ENCODE assay signal across 1 mouse cellular context in the genomic region with DNA sequence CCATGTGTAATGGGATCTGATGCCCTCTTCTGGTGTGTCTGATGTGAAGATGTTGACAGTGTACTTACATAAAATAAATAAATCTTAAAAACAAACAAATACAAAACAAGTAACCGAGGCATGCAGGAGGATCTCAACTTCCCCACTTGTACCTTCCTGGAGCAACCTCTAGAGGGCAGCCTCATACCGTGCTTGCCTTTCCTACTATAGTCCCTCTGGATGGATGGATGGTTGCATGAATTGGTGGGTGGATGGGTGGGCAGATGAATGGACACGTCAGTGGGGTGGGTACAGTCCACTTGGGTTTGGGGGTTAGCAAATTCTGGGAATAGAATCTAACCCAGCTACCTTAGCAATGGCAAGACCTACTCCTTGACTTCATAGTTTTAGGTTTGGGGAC.
TF ChIP-seq lines count a peak whose summit lies in the region.

No protein-coding gene starts in this region.

TF ChIP-seq in MEL, 35 proteins besides CTCF, POLR2A, EP300 and RAD21:
- no peak for TF ChIP-seq RCOR1 (IDR thresholded peaks at IDR 0.05; ENCODE audit: low read depth, low read length)
- no peak for TF ChIP-seq USF2 (IDR thresholded peaks at IDR 0.05; ENCODE audit: borderline replicate concordance in 1 of 2, insufficient read depth in 1 of 2, low read depth in 1 of 2, low read length in 2 of 2)
- peak; percentile 84 for TF ChIP-seq SMC3 (IDR thresholded peaks at IDR 0.05; ENCODE audit: low read depth, low read length)
- TF ChIP-seq ETS1 (IDR thresholded peaks at IDR 0.05; ENCODE audit: low read depth, low read length): no peak
- TF ChIP-seq ZC3H11A (IDR thresholded peaks at IDR 0.05; ENCODE audit: low read depth, low read length): peak; percentile 86
- TF ChIP-seq MAZ (IDR thresholded peaks at IDR 0.05; ENCODE audit: low read depth, low read length): 0 out of 2 replicates have a peak, but pooled peaks have one; percentile 32
